Comparison of ENCODE assay signal across 8 mouse cellular contexts in the genomic region with DNA sequence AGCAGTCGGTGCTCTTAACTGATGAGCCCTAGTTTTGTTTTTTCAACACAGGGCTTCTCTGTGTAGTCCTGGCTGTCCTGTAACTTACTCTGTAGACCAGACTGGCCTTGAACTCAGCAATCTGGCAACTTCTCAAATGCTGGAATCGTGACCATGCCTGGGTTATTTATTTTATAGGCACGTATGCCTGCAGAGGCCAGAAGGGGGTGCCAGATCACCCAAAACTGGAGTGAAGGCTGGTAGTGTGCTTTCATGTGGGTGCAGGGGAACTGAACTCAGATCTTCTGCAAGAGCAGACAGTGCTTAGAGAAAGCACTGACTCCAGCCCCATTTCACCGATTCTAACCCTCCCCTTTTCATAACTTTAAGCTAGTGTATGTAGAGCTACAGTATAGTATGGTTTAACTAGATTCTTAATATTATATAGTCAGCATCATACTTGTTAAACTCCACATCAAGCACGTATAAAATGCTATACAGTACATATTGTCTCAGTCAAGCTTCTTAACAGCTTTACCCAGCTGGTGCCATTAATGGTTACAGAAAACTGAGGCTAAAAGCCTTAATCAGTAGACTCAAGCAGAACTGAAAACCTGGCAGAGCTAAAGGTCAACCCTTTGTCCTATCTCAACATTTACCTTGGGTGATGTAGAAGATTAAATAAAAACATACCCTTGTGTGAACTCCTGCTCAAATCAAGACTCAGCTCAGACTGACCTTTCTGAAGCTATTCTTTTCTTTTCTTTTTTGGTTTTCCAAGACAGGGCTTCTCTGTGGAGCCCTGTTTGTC. TPM values are rescaled to one million over a fixed set of nuclear protein-coding genes. Genes with fewer than 3 reads are reported as not detected.
DNase-seq lines count a peak whose midpoint lies in the region; ATAC-seq lines count a peak whose summit lies in the region.

No protein-coding gene starts in this region.

- DNase-seq in heart, adult 18-20 months = peak; percentile 45 to 59
- peak; percentile 84 for DNase-seq in CD4-positive, CD25-positive, alpha-beta regulatory T cell, adult 2 months (ENCODE audit: low read depth, low spot score)
- peak; percentile 87 to 88 for DNase-seq in adrenal gland, postnatal 36 days
- DNase-seq in left cerebral cortex, postnatal 25 days (ENCODE audit: low spot score in 2 of 2) = peak; percentile 36 to 56
- peak; percentile 44 to 71 for DNase-seq in natural killer cell, adult 2 months (ENCODE audit: low spot score in 2 of 2)
- peak; percentile 84 for DNase-seq in thymus, postnatal 14 days

- intact Hi-C loops in left cerebral cortex, postnatal 25 days (cut with DNase I) = loop anchor here (5.0 kb wide), 1 partner anchor 84 kb away; no protein-coding TSS in a partner anchor

- H3K36me3 ChIP-seq in heart, embryonic 11.5 days (ENCODE audit: control insufficient read depth, insufficient read depth, low read length) = no peaks in the 10 kb centered on the region
- H3K36me3 ChIP-seq in erythroblast, embryonic 14.5 days (ENCODE audit: control insufficient read depth) = peaks cover 17% of the 10 kb centered on the region

- peaks cover 4% of the 10 kb centered on the region; the same call in 1 of the 2 replicates for H3K4me1 ChIP-seq in heart, embryonic 11.5 days (ENCODE audit: control insufficient read depth, insufficient read depth, low read length)
- peaks cover 41% of the 10 kb centered on the region for H3K4me1 ChIP-seq in erythroblast, embryonic 14.5 days (ENCODE audit: control insufficient read depth)

- no peak overlapping the region for H3K27ac ChIP-seq in heart, embryonic 11.5 days (ENCODE audit: low read depth, low read length)

- no peak overlapping the region for H3K9ac ChIP-seq in heart, embryonic 11.5 days (ENCODE audit: low read depth, low read length)

- no peak for ATAC-seq in heart, embryonic 11.5 days (replicated peaks; ENCODE audit: insufficient number of reproducible peaks, low FRiP score, low TSS enrichment)

- no peak overlapping the region for H3K4me2 ChIP-seq in heart, embryonic 11.5 days

- H3K4me3 ChIP-seq in heart, embryonic 11.5 days (ENCODE audit: low read depth, low read length) = no peak overlapping the region
- peak overlapping the region; percentile 90 for H3K4me3 ChIP-seq in erythroblast, embryonic 14.5 days (replicated peaks)

- H3K9me3 ChIP-seq in heart, embryonic 11.5 days (replicated peaks; ENCODE audit: control insufficient read depth, low read length) = no peaks in the 10 kb centered on the region
- no peaks in the 10 kb centered on the region for H3K9me3 ChIP-seq in erythroblast, embryonic 14.5 days (ENCODE audit: control insufficient read depth, low read length)

- H3K27me3 ChIP-seq in heart, embryonic 11.5 days (ENCODE audit: control insufficient read depth, insufficient read depth, low read length) = no peaks in the 10 kb centered on the region
- peaks cover 6% of the 10 kb centered on the region for H3K27me3 ChIP-seq in erythroblast, embryonic 14.5 days (ENCODE audit: control insufficient read depth)

- 67% methylated on average over 5 of the region's 5 CpGs for WGBS in heart, embryonic 11.5 days (ENCODE audit: insufficient replicate concordance)

RNA-seq across cellular contexts. Expression of gene Tmco1, which starts 1.5 kb away (rescaled TPM):
- total RNA-seq in heart, adult 18-20 months (2021) = 10 to 100 TPM; 83.6 to 99.6 TPM
- 96.1 and 98.9 TPM in 2 replicates for polyA plus RNA-seq in heart, embryonic 11.5 days (2014; fragmentation: Nextera tagmentation; extraction: Ambion mirVana)
- total RNA-seq in adrenal gland, postnatal 36 days (2021) = 100 to 1,000 TPM; 148 to 170 TPM
- polyA plus RNA-seq in erythroblast, embryonic 14.5 days (2012) = 2.5 and 2.8 TPM in 2 replicates
- 10 to 100 TPM; 48.7 to 51.7 TPM for total RNA-seq in left cerebral cortex, postnatal 25 days (2021)

RNA-seq across cellular contexts. Expression of gene Uck2, which starts 21.5 kb away (rescaled TPM):
- 10 to 100 TPM; 41.8 to 43.8 TPM for total RNA-seq in heart, adult 18-20 months (2021)
- polyA plus RNA-seq in heart, embryonic 11.5 days (2014; fragmentation: Nextera tagmentation; extraction: Ambion mirVana) = 66.6 and 71.2 TPM in 2 replicates
- total RNA-seq in adrenal gland, postnatal 36 days (2021) = 10 to 100 TPM; 60.6 to 65.0 TPM
- 7.2 and 7.4 TPM in 2 replicates for polyA plus RNA-seq in erythroblast, embryonic 14.5 days (2012)
- 10 to 100 TPM; 44.6 to 46.9 TPM for total RNA-seq in left cerebral cortex, postnatal 25 days (2021)

RNA-seq across cellular contexts. Expression of gene Aldh9a1, which starts 43.1 kb away (rescaled TPM):
- total RNA-seq in heart, adult 18-20 months (2021) = 10 to 100 TPM; 17.8 to 20.8 TPM
- 35.6 and 35.7 TPM in 2 replicates for polyA plus RNA-seq in heart, embryonic 11.5 days (2014; fragmentation: Nextera tagmentation; extraction: Ambion mirVana)
- 10 to 100 TPM; 63.5 to 87.4 TPM for total RNA-seq in adrenal gland, postnatal 36 days (2021)
- 2.2 and 2.6 TPM in 2 replicates for polyA plus RNA-seq in erythroblast, embryonic 14.5 days (2012)
- total RNA-seq in left cerebral cortex, postnatal 25 days (2021) = 10 to 100 TPM; 15.2 to 16.8 TPM
